26 mouse cellular contexts compared by ENCODE assay signal in the genomic region with DNA sequence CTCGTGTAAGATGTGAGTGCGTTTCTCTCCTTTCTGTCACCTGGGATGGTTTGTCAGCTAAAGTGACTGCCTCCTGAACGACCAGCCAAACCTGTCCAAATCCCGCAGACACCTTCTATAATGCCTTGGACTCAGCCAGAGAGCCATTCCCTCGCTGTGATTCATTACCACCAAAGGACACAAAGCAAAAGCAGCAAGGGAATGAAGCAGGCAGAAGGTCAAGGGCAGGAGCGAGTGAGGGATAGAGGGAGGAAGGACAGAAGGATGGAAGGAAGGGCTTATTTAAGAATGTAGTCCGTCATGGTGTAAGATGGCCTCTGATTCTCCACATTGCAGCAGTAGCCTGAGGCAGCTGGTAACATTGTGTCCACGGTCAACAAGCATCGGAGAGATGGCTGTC.
"Had no signal": no experiment of that assay in that cellular context is flagged by ENCODE, and none has a peak within 500 bp of the region (broad histone marks: within the 10 kb centered on the region; RNA-seq: fewer than 3 reads in every experiment).

No protein-coding gene starts in this region.

- H3K4me1 ChIP-seq: heart, embryonic 10.5 days; heart, embryonic 12.5 days; hindbrain, embryonic 12.5 days; intestine, embryonic 15.5 days; limb, embryonic 13.5 days; limb, embryonic 15.5 days; liver, embryonic 12.5 days had no signal

- H3K4me3 ChIP-seq: heart, embryonic 10.5 days; heart, embryonic 12.5 days; hindbrain, embryonic 10.5 days; hindbrain, embryonic 12.5 days; intestine, embryonic 15.5 days; limb, embryonic 13.5 days; limb, embryonic 15.5 days; liver, embryonic 12.5 days had no signal

- H3K27me3 ChIP-seq: heart, embryonic 12.5 days; hindbrain, embryonic 12.5 days; intestine, embryonic 15.5 days; limb, embryonic 13.5 days; limb, embryonic 15.5 days; liver, embryonic 12.5 days had no signal

- H3K36me3 ChIP-seq: heart, embryonic 10.5 days; heart, embryonic 12.5 days; hindbrain, embryonic 10.5 days; hindbrain, embryonic 12.5 days; intestine, embryonic 15.5 days; limb, embryonic 13.5 days; limb, embryonic 15.5 days; liver, embryonic 12.5 days had no signal

- H3K4me2 ChIP-seq: heart, embryonic 12.5 days; hindbrain, embryonic 12.5 days; hindbrain, embryonic 14.5 days; intestine, embryonic 15.5 days; limb, embryonic 13.5 days; limb, embryonic 15.5 days; liver, embryonic 12.5 days had no signal

- H3K27ac ChIP-seq: heart, embryonic 10.5 days; hindbrain, embryonic 10.5 days; hindbrain, embryonic 12.5 days; hindbrain, embryonic 14.5 days; intestine, embryonic 15.5 days; limb, embryonic 13.5 days; limb, embryonic 15.5 days; liver, embryonic 12.5 days; liver, embryonic 14.5 days had no signal

- DNase-seq: gastrocnemius, postnatal 14 days; gastrocnemius, postnatal 36 days; heart, adult 18-20 months; heart, postnatal 10 days; heart, postnatal 4 days; kidney, adult 18-20 months; kidney, adult 8-10 months; kidney, postnatal 10 days; kidney, postnatal 25 days; kidney, postnatal 4 days; layer of hippocampus, adult 9-11 months; layer of hippocampus, postnatal 36 days; left cerebral cortex, postnatal 4 days had no signal

- ATAC-seq: hindbrain, embryonic 16.5 days; inflammation-experienced regulatory T-cells, adult 6 months; intestine, embryonic 15.5 days; intestine, postnatal 0 days; liver, embryonic 12.5 days had no signal

- H3K9ac ChIP-seq: heart, embryonic 12.5 days; hindbrain, embryonic 12.5 days; hindbrain, embryonic 14.5 days; intestine, embryonic 15.5 days; limb, embryonic 13.5 days; limb, embryonic 15.5 days; liver, embryonic 12.5 days; liver, embryonic 14.5 days had no signal

- H3K9me3 ChIP-seq: heart, embryonic 10.5 days; heart, embryonic 12.5 days; hindbrain, embryonic 10.5 days; hindbrain, embryonic 12.5 days; intestine, embryonic 15.5 days; limb, embryonic 13.5 days; limb, embryonic 15.5 days; liver, embryonic 12.5 days had no signal
